Comparison of ENCODE assay signal across 18 mouse cellular contexts in genomic region chr14:118649895-118650256, GRCm38 (mm10). TPM values are rescaled to one million over a fixed set of nuclear protein-coding genes. Genes with fewer than 3 reads are reported as not detected.
A peak's percentile ranks its signal among the peaks of the same experiment; 100 is the strongest.
DNase-seq lines count a peak whose midpoint lies in the region; ATAC-seq and TF ChIP-seq lines count a peak whose summit lies in the region.
"Had no signal": no experiment of that assay in that cellular context is flagged by ENCODE, and none has a peak within 500 bp of the region (broad histone marks: within the 10 kb centered on the region; RNA-seq: fewer than 3 reads in every experiment).

No protein-coding gene starts in this region.

- 98% methylated on average over 2 of the region's 2 CpGs for WGBS in midbrain, embryonic 11.5 days
- WGBS in midbrain, embryonic 16.5 days = 95% methylated on average over 2 of the region's 2 CpGs
- 93% methylated on average over 2 of the region's 2 CpGs for WGBS in hindbrain, postnatal 0 days

- H3K9ac ChIP-seq in midbrain, embryonic 11.5 days (ENCODE audit: low read length) = no peak overlapping the region
- H3K9ac ChIP-seq in midbrain, embryonic 16.5 days (ENCODE audit: low read depth, low read length) = no peak overlapping the region
- H3K9ac ChIP-seq in MEL (ENCODE audit: control insufficient read depth, low read depth, low read length, poor library complexity, severe bottlenecking) = peak overlapping the region; percentile 18; the same call in 1 of the 2 replicates
- no peak overlapping the region for H3K9ac ChIP-seq in hindbrain, postnatal 0 days (replicated peaks; ENCODE audit: low read length)
- H3K9ac ChIP-seq: embryonic facial prominence, embryonic 12.5 days; forebrain, embryonic 13.5 days; hindbrain, embryonic 13.5 days had no signal

- no peak for ATAC-seq in midbrain, embryonic 11.5 days (ENCODE audit: low FRiP score)
- ATAC-seq in midbrain, embryonic 16.5 days = no peak
- peak; percentile 19 for ATAC-seq in inflammation-experienced regulatory T-cells, adult 6 months
- ATAC-seq in hindbrain, postnatal 0 days = no peak
- ATAC-seq: forebrain, embryonic 13.5 days; intestine, embryonic 16.5 days had no signal

- DNase-seq in midbrain, embryonic 11.5 days (ENCODE audit: low spot score, missing footprints) = peak; percentile 57
- no peak for DNase-seq in MEL (ENCODE audit: low read depth, low spot score)
- DNase-seq in thymus, postnatal 4 days = no peak
- no peak for DNase-seq in layer of hippocampus, adult 2 months (ENCODE audit: low spot score in 2 of 2)
- no peak for DNase-seq in hindbrain, postnatal 0 days (ENCODE audit: low spot score)
- DNase-seq: adrenal gland, adult 2 months; adrenal gland, postnatal 25 days; B cell, adult 2 months; cerebellum, adult 18-20 months; cerebellum, postnatal 10 days; heart, postnatal 14 days had no signal

- no peak overlapping the region for H3K4me3 ChIP-seq in midbrain, embryonic 11.5 days (ENCODE audit: low read depth, low read length)
- no peak overlapping the region for H3K4me3 ChIP-seq in midbrain, embryonic 16.5 days (ENCODE audit: low read depth, low read length)
- no peak overlapping the region; a peak in 1 of 4 replicates for H3K4me3 ChIP-seq in MEL (ENCODE audit: control insufficient read depth in 1 of 2, insufficient read depth in 1 of 2, low read depth in 2 of 2, low read length in 2 of 2)
- H3K4me3 ChIP-seq in layer of hippocampus, adult 2 months = no peak overlapping the region
- H3K4me3 ChIP-seq in hindbrain, postnatal 0 days (ENCODE audit: low read length) = no peak overlapping the region
- H3K4me3 ChIP-seq: embryonic facial prominence, embryonic 12.5 days; forebrain, embryonic 13.5 days; heart, embryonic 10.5 days; hindbrain, embryonic 13.5 days had no signal

- H3K27me3 ChIP-seq in midbrain, embryonic 11.5 days (ENCODE audit: control insufficient read depth, insufficient read depth, low read length) = no peaks in the 10 kb centered on the region
- H3K27me3 ChIP-seq in midbrain, embryonic 16.5 days (ENCODE audit: control insufficient read depth, insufficient read depth, low read depth, low read length) = no peaks in the 10 kb centered on the region
- H3K27me3 ChIP-seq in MEL (ENCODE audit: control insufficient read depth in 1 of 2, insufficient read depth in 2 of 2, low read length in 2 of 2) = no peaks in the 10 kb centered on the region
- no peaks in the 10 kb centered on the region for H3K27me3 ChIP-seq in hindbrain, postnatal 0 days (ENCODE audit: insufficient read depth, low read length)
- H3K27me3 ChIP-seq: embryonic facial prominence, embryonic 12.5 days; forebrain, embryonic 13.5 days; hindbrain, embryonic 13.5 days had no signal

- no peak overlapping the region for H3K4me2 ChIP-seq in midbrain, embryonic 11.5 days
- H3K4me2 ChIP-seq in midbrain, embryonic 16.5 days (ENCODE audit: low read length) = no peak overlapping the region
- H3K4me2 ChIP-seq in hindbrain, postnatal 0 days (ENCODE audit: low read depth, low read length) = no peak overlapping the region
- H3K4me2 ChIP-seq: embryonic facial prominence, embryonic 12.5 days; forebrain, embryonic 13.5 days; hindbrain, embryonic 13.5 days had no signal

- no peaks in the 10 kb centered on the region for H3K36me3 ChIP-seq in midbrain, embryonic 11.5 days (ENCODE audit: control insufficient read depth, insufficient read depth, low read length)
- H3K36me3 ChIP-seq in midbrain, embryonic 16.5 days (ENCODE audit: control insufficient read depth, insufficient read depth, low read length) = no peaks in the 10 kb centered on the region
- peaks cover 0 to 8% of the 10 kb centered on the region in 2 experiments; a peak in 2 of 4 replicates for H3K36me3 ChIP-seq in MEL (ENCODE audit: control insufficient read depth in 1 of 2, insufficient read depth in 2 of 2, low read length in 2 of 2)
- H3K36me3 ChIP-seq in hindbrain, postnatal 0 days (ENCODE audit: insufficient read depth, low read length) = no peaks in the 10 kb centered on the region
- H3K36me3 ChIP-seq: embryonic facial prominence, embryonic 12.5 days; heart, embryonic 10.5 days; hindbrain, embryonic 13.5 days had no signal

- no peaks in the 10 kb centered on the region for H3K4me1 ChIP-seq in midbrain, embryonic 11.5 days (ENCODE audit: control insufficient read depth, insufficient read depth, low read length)
- H3K4me1 ChIP-seq in midbrain, embryonic 16.5 days (ENCODE audit: control insufficient read depth, insufficient read depth, low read length) = no peaks in the 10 kb centered on the region
- H3K4me1 ChIP-seq in MEL (ENCODE audit: control insufficient read depth in 1 of 2, insufficient read depth in 2 of 2, low read length in 2 of 2) = peaks cover 2 to 6% of the 10 kb centered on the region in 2 experiments; a peak in 3 of 4 replicates
- H3K4me1 ChIP-seq in hindbrain, postnatal 0 days (ENCODE audit: insufficient read depth, low read length) = no peaks in the 10 kb centered on the region
- H3K4me1 ChIP-seq: embryonic facial prominence, embryonic 12.5 days; forebrain, embryonic 13.5 days; heart, embryonic 10.5 days; hindbrain, embryonic 13.5 days had no signal

- no peak for TF ChIP-seq CTCF in MEL (IDR thresholded peaks at IDR 0.05 in 2 of 3, conservative IDR thresholded peaks at IDR 0.05 in 1 of 3; ENCODE audit: control insufficient read depth in 1 of 3, insufficient read depth in 1 of 3, low read depth in 2 of 3, low read length in 3 of 3, poor library complexity in 1 of 3, severe bottlenecking in 1 of 3)
- no peak for TF ChIP-seq CTCF in layer of hippocampus, adult 2 months (conservative IDR thresholded peaks at IDR 0.05)
- no peak for TF ChIP-seq CTCF in hindbrain, postnatal 0 days (IDR thresholded peaks at IDR 0.05; ENCODE audit: low read depth)

- TF ChIP-seq RAD21 in MEL (IDR thresholded peaks at IDR 0.05; ENCODE audit: low read depth, low read length) = no peak

- TF ChIP-seq POLR2A in MEL (IDR thresholded peaks at IDR 0.05; ENCODE audit: control insufficient read depth in 1 of 2, insufficient read depth in 1 of 2, low read depth in 1 of 2, low read length in 2 of 2, poor library complexity in 1 of 2) = no peak

- H3K9me3 ChIP-seq in midbrain, embryonic 11.5 days (ENCODE audit: control insufficient read depth, low read length) = no peaks in the 10 kb centered on the region
- no peaks in the 10 kb centered on the region for H3K9me3 ChIP-seq in midbrain, embryonic 16.5 days (replicated peaks; ENCODE audit: control insufficient read depth, low read length, poor library complexity, severe bottlenecking)
- H3K9me3 ChIP-seq in MEL (replicated peaks; ENCODE audit: insufficient read depth, low read length) = no peaks in the 10 kb centered on the region
- H3K9me3 ChIP-seq in hindbrain, postnatal 0 days (ENCODE audit: low read length) = no peaks in the 10 kb centered on the region
- H3K9me3 ChIP-seq: embryonic facial prominence, embryonic 12.5 days; forebrain, embryonic 13.5 days; heart, embryonic 10.5 days; hindbrain, embryonic 13.5 days had no signal

- no peaks in the 10 kb centered on the region for H3K79me2 ChIP-seq in MEL (ENCODE audit: control insufficient read depth, insufficient read depth, low read length, poor library complexity)

- TF ChIP-seq EP300 in MEL (IDR thresholded peaks at IDR 0.05; ENCODE audit: low read depth in 1 of 2, low read length in 2 of 2) = no peak

- H3K27ac ChIP-seq in midbrain, embryonic 11.5 days (ENCODE audit: low read depth, low read length) = no peak overlapping the region
- no peak overlapping the region for H3K27ac ChIP-seq in midbrain, embryonic 16.5 days (ENCODE audit: low read length)
- peak overlapping the region; percentile 47 for H3K27ac ChIP-seq in MEL (ENCODE audit: control insufficient read depth, low read depth, low read length)
- no peak overlapping the region for H3K27ac ChIP-seq in layer of hippocampus, adult 2 months
- H3K27ac ChIP-seq in hindbrain, postnatal 0 days = no peak overlapping the region
- H3K27ac ChIP-seq: embryonic facial prominence, embryonic 12.5 days; forebrain, embryonic 13.5 days; heart, embryonic 10.5 days; hindbrain, embryonic 13.5 days had no signal

TF ChIP-seq in MEL, 35 proteins besides CTCF, POLR2A, EP300 and RAD21:
- TF ChIP-seq ZKSCAN1 (IDR thresholded peaks at IDR 0.05; ENCODE audit: low read depth, low read length) = no peak
- TF ChIP-seq UBTF (IDR thresholded peaks at IDR 0.05; ENCODE audit: borderline replicate concordance, insufficient read depth, low read depth, low read length) = no peak
- TF ChIP-seq SIN3A (IDR thresholded peaks at IDR 0.05; ENCODE audit: low read length) = no peak
- TF ChIP-seq NRF1 (IDR thresholded peaks at IDR 0.05; ENCODE audit: insufficient read depth, low read depth, low read length, poor library complexity, severe bottlenecking) = no peak
- TF ChIP-seq TCF12 (IDR thresholded peaks at IDR 0.05; ENCODE audit: low read depth, low read length) = no peak
- TF ChIP-seq JUND (IDR thresholded peaks at IDR 0.05; ENCODE audit: low read depth, low read length) = no peak
- TF ChIP-seq POLR2AphosphoS2 (IDR thresholded peaks at IDR 0.05; ENCODE audit: low read length) = no peak
- no peak for TF ChIP-seq KAT2A (conservative IDR thresholded peaks at IDR 0.05; ENCODE audit: low read depth, low read length)
- TF ChIP-seq TBP (IDR thresholded peaks at IDR 0.05; ENCODE audit: low read depth, low read length) = no peak
- no peak for TF ChIP-seq SMC3 (IDR thresholded peaks at IDR 0.05; ENCODE audit: low read depth, low read length)
TF ChIP-seq in MEL: peak in this region for 0.

RNA-seq across cellular contexts. Expression of gene Abcc4, which starts 56.1 kb away (rescaled TPM):
- polyA plus RNA-seq in midbrain, embryonic 11.5 days (2014; fragmentation: Nextera tagmentation; extraction: Ambion mirVana) = 4.2 and 4.4 TPM in 2 replicates
- polyA plus RNA-seq in midbrain, embryonic 16.5 days (2015; fragmentation: Nextera tagmentation; extraction: Ambion mirVana) = 2.0 and 2.1 TPM in 2 replicates
- total RNA-seq in MEL (2012; rRNA removed) = 6.7 and 7.1 TPM in 2 replicates
- 1 to 10 TPM in 1 of 2 experiments, not detected in 1; 8.4 TPM for polyA plus RNA-seq in MEL (2012; ENCODE audit: insufficient read depth in 1 of 2, insufficient read length in 2 of 2, low read depth in 1 of 2, low replicate concordance in 2 of 2, missing spikeins in 1 of 2)
- polyA plus RNA-seq in inflammation-experienced regulatory T-cells, adult 6 months (2017; shearing (Covaris generic)) = 1 to 10 TPM; 7.2 to 9.6 (median 8.2) TPM
- total RNA-seq in layer of hippocampus, adult 2 months (2021) = 10 to 100 TPM in 1 of 2 experiments, 1 to 10 TPM in 1; 8.7 to 11.1 TPM
- total RNA-seq in hindbrain, postnatal 0 days (2014; rRNA removed) = 4.3 and 4.8 TPM in 2 replicates
- 2.1 and 2.3 TPM in 2 replicates for polyA plus RNA-seq in hindbrain, postnatal 0 days (2015; fragmentation: Nextera tagmentation; extraction: Ambion mirVana)
